Mouse (Mus musculus): Measurements from ENCODE around the gene Mrpl27. TPM values are rescaled to one million over a fixed set of nuclear protein-coding genes. Genes with fewer than 3 reads are reported as not detected.
"Not testable (repeated sequence)": the region's sequence is repeated elsewhere in the genome, so short reads cannot be mapped to it uniquely, and the experiment has no call there.

Mrpl27 gene
- total RNA-seq, 2 experiments from 2014 or later, result 67.1 to 68.9 TPM

GRCm38 (mm10) chr11:94674984-94675383 lies 21.4 kb downstream of the Mrpl27 start:
- no peak for DNase-seq

GRCm38 (mm10) chr11:94675446-94675845 lies 21.9 kb downstream of the Mrpl27 start:
- no peak for DNase-seq

- no peak for DNase-seq
Observed at GRCm38 (mm10) chr11:94676308-94676707, 22.7 kb downstream of the Mrpl27 start.

- peak; percentile 90 for DNase-seq
Observed at GRCm38 (mm10) chr11:94676754-94677606, 23.4 kb downstream of the Mrpl27 start, which contains the start of gene Xylt2. Xylt2 (minus strand) TSS chr11:94677515.

- DNase-seq, result no peak
Observed at GRCm38 (mm10) chr11:94677607-94678145, 24.1 kb downstream of the Mrpl27 start.

GRCm38 (mm10) chr11:94680639-94681038 lies 27.1 kb downstream of the Mrpl27 start:
- DNase-seq, result no peak

- no peak for DNase-seq
Observed at GRCm38 (mm10) chr11:94681640-94682039, 28.1 kb downstream of the Mrpl27 start.

GRCm38 (mm10) chr11:94682427-94682826 lies 28.9 kb downstream of the Mrpl27 start:
- DNase-seq, result no peak

GRCm38 (mm10) chr11:94687178-94687577 lies 33.6 kb downstream of the Mrpl27 start:
- DNase-seq, result no peak

- not testable (repeated sequence) for DNase-seq
Observed at GRCm38 (mm10) chr11:94692502-94692901, 38.9 kb downstream of the Mrpl27 start.

GRCm38 (mm10) chr11:94695508-94695907 lies 41.9 kb downstream of the Mrpl27 start:
- DNase-seq, result no peak

- DNase-seq, result no peak
Observed at GRCm38 (mm10) chr11:94697140-94697539, 43.6 kb downstream of the Mrpl27 start.

- DNase-seq, result no peak
Observed at GRCm38 (mm10) chr11:94697703-94698464, 44.3 kb downstream of the Mrpl27 start.

GRCm38 (mm10) chr11:94699399-94699798 lies 45.8 kb downstream of the Mrpl27 start:
- DNase-seq, result no peak

GRCm38 (mm10) chr11:94701401-94702215 lies 48.0 kb downstream of the Mrpl27 start:
- no peak for DNase-seq

GRCm38 (mm10) chr11:94702216-94702610 lies 48.6 kb downstream of the Mrpl27 start:
- DNase-seq, result no peak

GRCm38 (mm10) chr11:94704020-94704419 lies 50.5 kb downstream of the Mrpl27 start:
- no peak for DNase-seq

GRCm38 (mm10) chr11:94704472-94704871 lies 50.9 kb downstream of the Mrpl27 start, which contains the start of gene Gm11541:
Gm11541 (minus strand) TSS chr11:94704499.
- DNase-seq, result no peak

Data from layer of hippocampus, postnatal 36 days (tissue).